Mouse (Mus musculus) T-helper 2 cell (primary cell): ENCODE results near the gene Fam227b.

ENCODE experiments used
- in situ Hi-C: fragments of 300-600 bp; cut with MboI, MseI; formaldehyde crosslinking; loops from one replicate; pipeline ENCODE4 v1.15.1; 2025; ENCODE audit warnings: high pct_unique_total_duplicates

The Fam227b gene

GRCm38 (mm10) chr2:126151855-126152571 is at the start of gene Fam227b, which contains the start of gene Dtwd1:
TSS of gene Fam227b (minus strand) at chr2:126152004.
TSS of gene Dtwd1 (plus strand) at chr2:126152141.
- in situ Hi-C loops = no loop called here

GRCm38 (mm10) chr2:126198971-126199370 is 47.2 kb upstream of the Fam227b start:
- in situ Hi-C loops = no loop called here

- in situ Hi-C loops = no loop called here
These were observed 44.0 kb upstream of the Fam227b start for GRCm38 (mm10) chr2:126195631-126196356.

- in situ Hi-C loops = no loop called here
These were observed 40.3 kb upstream of the Fam227b start for GRCm38 (mm10) chr2:126192129-126192528.

- in situ Hi-C loops = no loop called here
These were observed 39.5 kb upstream of the Fam227b start for GRCm38 (mm10) chr2:126191306-126191705.

GRCm38 (mm10) chr2:126171427-126171826 is 19.6 kb upstream of the Fam227b start:
- in situ Hi-C loops = no loop called here

- in situ Hi-C loops = no loop called here
These were observed 15.2 kb upstream of the Fam227b start for GRCm38 (mm10) chr2:126166848-126167617.

GRCm38 (mm10) chr2:126166335-126166734 is 14.5 kb upstream of the Fam227b start:
- in situ Hi-C loops = no loop called here

GRCm38 (mm10) chr2:126165277-126166018 is 13.6 kb upstream of the Fam227b start:
- in situ Hi-C loops = no loop called here

GRCm38 (mm10) chr2:126147723-126148122 is 4.1 kb downstream of the Fam227b start:
- in situ Hi-C loops = loop anchor here (25.0 kb wide), 1 partner anchor 260 kb away; no protein-coding TSS in a partner anchor

- in situ Hi-C loops = no loop called here
These were observed 57.2 kb downstream of the Fam227b start for GRCm38 (mm10) chr2:126094616-126095015.

- in situ Hi-C loops = no loop called here
These were observed 61.4 kb downstream of the Fam227b start for GRCm38 (mm10) chr2:126090432-126090831.

GRCm38 (mm10) chr2:126086187-126086586 is 65.6 kb downstream of the Fam227b start:
- in situ Hi-C loops = no loop called here

GRCm38 (mm10) chr2:126084326-126084725 is 67.5 kb downstream of the Fam227b start:
- in situ Hi-C loops = no loop called here

GRCm38 (mm10) chr2:126079086-126079485 is 72.7 kb downstream of the Fam227b start:
- in situ Hi-C loops = no loop called here

GRCm38 (mm10) chr2:126076506-126076905 is 75.3 kb downstream of the Fam227b start:
- in situ Hi-C loops = no loop called here

GRCm38 (mm10) chr2:126073744-126074143 is 78.1 kb downstream of the Fam227b start:
- in situ Hi-C loops = no loop called here

GRCm38 (mm10) chr2:126069740-126070139 is 82.1 kb downstream of the Fam227b start:
- in situ Hi-C loops = no loop called here

GRCm38 (mm10) chr2:126065303-126065856 is 86.4 kb downstream of the Fam227b start:
- in situ Hi-C loops = no loop called here

- in situ Hi-C loops = no loop called here
These were observed 87.0 kb downstream of the Fam227b start for GRCm38 (mm10) chr2:126064814-126065213.

- in situ Hi-C loops = no loop called here
These were observed 88.9 kb downstream of the Fam227b start for GRCm38 (mm10) chr2:126062876-126063275.
